ENCODE assay signal across 11 mouse cellular contexts in the genomic region with DNA sequence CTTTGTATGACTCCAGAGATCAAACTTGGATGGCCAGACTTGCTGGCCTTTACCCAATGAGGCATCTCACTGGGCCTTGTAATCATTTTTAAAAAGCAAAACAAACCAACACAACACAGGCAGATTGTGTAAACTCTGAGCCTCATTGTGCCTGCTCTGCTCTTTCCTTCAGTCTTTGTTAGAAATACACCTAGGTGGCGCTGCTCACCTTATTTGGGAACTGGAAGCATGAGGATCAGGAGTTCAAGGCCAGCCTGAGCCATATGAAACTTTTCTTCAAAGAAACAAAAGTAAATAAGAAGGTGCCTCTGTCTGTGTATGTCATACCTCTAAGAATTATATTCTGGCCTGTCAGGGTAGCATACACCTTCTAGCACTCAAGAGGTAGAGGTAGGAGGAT.
DNase-seq lines count a peak whose midpoint lies in the region; ATAC-seq and TF ChIP-seq lines count a peak whose summit lies in the region.
"Had no signal": no experiment of that assay in that cellular context is flagged by ENCODE, and none has a peak within 500 bp of the region (broad histone marks: within the 10 kb centered on the region; RNA-seq: fewer than 3 reads in every experiment).

No protein-coding gene starts in this region.

- H3K4me3 ChIP-seq in heart, adult 2 months = no peak overlapping the region
- no peak overlapping the region for H3K4me3 ChIP-seq in midbrain, embryonic 15.5 days

- no peaks in the 10 kb centered on the region for H3K9me3 ChIP-seq in midbrain, embryonic 15.5 days

- no peak for ATAC-seq in midbrain, embryonic 15.5 days (replicated peaks)
- ATAC-seq: midbrain, embryonic 16.5 days had no signal

- TF ChIP-seq EP300 in heart, adult 2 months (IDR thresholded peaks at IDR 0.05; ENCODE audit: insufficient read depth, low read depth, low read length) = no peak

- peak; percentile 42 for TF ChIP-seq CTCF in heart, adult 2 months (IDR thresholded peaks at IDR 0.05)

- intact Hi-C loops in heart, adult 2 months (cut with DNase I) = loop anchor here (5.0 kb wide), 3 partner anchors 89 to 196 kb away; no protein-coding TSS in a partner anchor
- intact Hi-C loops in heart, postnatal 25 days (cut with DNase I) = loop anchor here (1.0 kb wide), 1 partner anchor 94 kb away; no protein-coding TSS in a partner anchor

- no peaks in the 10 kb centered on the region for H3K36me3 ChIP-seq in heart, adult 2 months (ENCODE audit: control insufficient read depth, insufficient read depth, low read length)
- H3K36me3 ChIP-seq in splenic B cell, adult 2 months (ENCODE audit: control insufficient read depth, insufficient read depth, low read length, poor library complexity, severe bottlenecking) = no peaks in the 10 kb centered on the region
- H3K36me3 ChIP-seq in midbrain, embryonic 15.5 days (replicated peaks) = no peaks in the 10 kb centered on the region

- H3K4me1 ChIP-seq in heart, adult 2 months (ENCODE audit: control insufficient read depth, insufficient read depth, low read length) = peaks cover 11% of the 10 kb centered on the region
- H3K4me1 ChIP-seq in midbrain, embryonic 15.5 days = no peaks in the 10 kb centered on the region

- H3K9ac ChIP-seq in heart, adult 2 months (ENCODE audit: low read depth, low read length) = no peak overlapping the region
- H3K9ac ChIP-seq in midbrain, embryonic 15.5 days = no peak overlapping the region
- H3K9ac ChIP-seq: hindbrain, embryonic 14.5 days had no signal

- peak in 1 of 2 experiments; percentile 7 for DNase-seq in heart, adult 2 months
- no peak for DNase-seq in heart, postnatal 25 days (ENCODE audit: low spot score)
- peak; percentile 50 for DNase-seq in lung, postnatal 36 days
- no peak for DNase-seq in lung, adult 18-20 months
- peak; percentile 33 for DNase-seq in ES-CJ7 (ENCODE audit: low read depth, low spot score)
- peak; percentile 31 for DNase-seq in splenic B cell, adult 2 months (ENCODE audit: low read depth, low spot score)
- DNase-seq: cerebellum, adult 18-20 months; right cerebral cortex, postnatal 14 days had no signal

- no peak for TF ChIP-seq POLR2A in heart, adult 2 months (IDR thresholded peaks at IDR 0.05; ENCODE audit: insufficient read depth, low read depth, low read length)

- WGBS in heart, adult 2 months = 89% methylated on average over 1 of the region's 1 CpGs
- WGBS in midbrain, embryonic 15.5 days = 77% methylated on average over 1 of the region's 1 CpGs

- H3K27me3 ChIP-seq in heart, adult 2 months (ENCODE audit: control insufficient read depth, insufficient read depth, low read length) = no peaks in the 10 kb centered on the region
- no peaks in the 10 kb centered on the region for H3K27me3 ChIP-seq in splenic B cell, adult 2 months (ENCODE audit: control insufficient read depth, insufficient read depth, low read length, poor library complexity, severe bottlenecking)
- no peaks in the 10 kb centered on the region for H3K27me3 ChIP-seq in midbrain, embryonic 15.5 days (replicated peaks)

- no peak overlapping the region for H3K4me2 ChIP-seq in midbrain, embryonic 15.5 days
- H3K4me2 ChIP-seq: hindbrain, embryonic 14.5 days had no signal

- H3K79me2 ChIP-seq in heart, adult 2 months (replicated peaks; ENCODE audit: control insufficient read depth, insufficient read depth, low read length) = no peaks in the 10 kb centered on the region

- H3K27ac ChIP-seq in heart, adult 2 months = no peak overlapping the region
- H3K27ac ChIP-seq in midbrain, embryonic 15.5 days = no peak overlapping the region
- H3K27ac ChIP-seq: hindbrain, embryonic 14.5 days had no signal

Comparison
In these comparisons a context has a peak if more than half of its experiments do, and no peak if none do; other contexts are left out.
1. DNase-seq: peak in lung, postnatal 36 days (single experiment), ES-CJ7 (single experiment) and splenic B cell, adult 2 months (single experiment); none in heart, postnatal 25 days (single experiment) and lung, adult 18-20 months (0 of 2).